Mouse (Mus musculus): Measurements from ENCODE around the gene Catsperg2. TPM values are rescaled to one million over a fixed set of nuclear protein-coding genes. Genes with fewer than 3 reads are reported as not detected.

Catsperg2 gene
- total and polyA plus RNA-seq, 3 experiments = not detected

DNA sequence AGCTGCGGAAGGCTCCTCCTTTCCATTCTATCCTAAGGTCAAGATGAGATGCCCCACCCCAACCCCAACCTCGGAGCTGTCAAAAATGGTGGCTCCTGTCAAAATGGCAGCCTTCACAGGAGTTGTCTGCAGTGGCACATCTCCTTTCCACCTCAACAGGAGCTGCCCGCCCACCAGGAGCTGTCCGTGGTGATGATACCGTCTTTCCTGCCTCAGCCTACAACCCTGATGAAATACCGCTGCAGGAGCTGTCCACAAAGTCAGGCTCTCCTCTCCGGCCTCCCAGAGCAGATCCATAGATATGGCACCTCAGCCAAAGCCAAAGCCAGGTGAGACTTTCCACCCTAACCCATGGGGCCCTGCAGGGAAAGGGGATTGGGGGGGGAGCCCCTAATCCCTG, 37.9 kb upstream of the Catsperg2 start:
- peaks cover 13% of the 10 kb centered on the region for H3K79me2 ChIP-seq (ENCODE audit: control insufficient read depth, insufficient read depth, low read length, poor library complexity)
- peak; percentile 54 for TF ChIP-seq MXI1 (IDR thresholded peaks at IDR 0.05; ENCODE audit: low read depth, low read length)
- no peak for TF ChIP-seq ETS1 (IDR thresholded peaks at IDR 0.05; ENCODE audit: low read depth, low read length)
- TF ChIP-seq SIN3A (IDR thresholded peaks at IDR 0.05; ENCODE audit: low read length) = peak; percentile 80
- no peaks in the 10 kb centered on the region for H3K27me3 ChIP-seq (ENCODE audit: control insufficient read depth in 1 of 2, insufficient read depth in 2 of 2, low read length in 2 of 2)
- no peak overlapping the region for H3K4me3 ChIP-seq (ENCODE audit: control insufficient read depth in 1 of 2, insufficient read depth in 1 of 2, low read depth in 2 of 2, low read length in 2 of 2)
- no peak overlapping the region for H3K9ac ChIP-seq (ENCODE audit: control insufficient read depth, low read depth, low read length, poor library complexity, severe bottlenecking)
- DNase-seq (ENCODE audit: low read depth, low spot score) = peak; percentile 63
- no peaks in the 10 kb centered on the region for H3K9me3 ChIP-seq (replicated peaks; ENCODE audit: insufficient read depth, low read length)
- H3K4me1 ChIP-seq (ENCODE audit: control insufficient read depth in 1 of 2, insufficient read depth in 2 of 2, low read length in 2 of 2) = peaks cover 4 to 6% of the 10 kb centered on the region in 2 experiments; a peak in 2 of 4 replicates
- H3K36me3 ChIP-seq (ENCODE audit: control insufficient read depth in 1 of 2, insufficient read depth in 2 of 2, low read length in 2 of 2) = peaks cover 0 to 5% of the 10 kb centered on the region in 2 experiments; a peak in 2 of 4 replicates
- no peak overlapping the region for H3K27ac ChIP-seq (ENCODE audit: control insufficient read depth, low read depth, low read length)

DNA sequence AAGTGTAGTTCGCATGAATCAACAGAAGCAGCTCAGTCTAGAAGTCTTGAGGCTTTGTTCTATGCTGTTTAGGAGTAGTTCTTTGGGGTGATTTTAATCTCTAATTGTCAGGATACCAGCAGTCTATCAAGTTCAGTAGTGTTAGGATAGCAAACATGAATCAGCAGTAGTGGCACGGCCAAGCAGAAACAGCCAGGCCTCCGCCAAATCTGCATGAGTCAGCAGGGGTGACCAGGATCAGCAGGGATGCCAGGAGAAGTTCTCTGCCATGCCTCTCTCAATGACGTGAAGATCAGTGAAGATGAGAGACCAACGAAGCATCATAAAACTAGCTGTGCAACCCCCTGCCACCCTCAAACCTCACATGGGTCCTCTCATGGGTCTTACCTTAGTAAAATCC, 33.6 kb upstream of the Catsperg2 start:
- H3K79me2 ChIP-seq (ENCODE audit: control insufficient read depth, insufficient read depth, low read length, poor library complexity) = no peaks in the 10 kb centered on the region
- no peak overlapping the region for H3K27ac ChIP-seq (ENCODE audit: control insufficient read depth, low read depth, low read length)
- H3K4me1 ChIP-seq (ENCODE audit: control insufficient read depth in 1 of 2, insufficient read depth in 2 of 2, low read length in 2 of 2) = no peaks in the 10 kb centered on the region
- no peaks in the 10 kb centered on the region; a peak in 1 of 4 replicates for H3K27me3 ChIP-seq (ENCODE audit: control insufficient read depth in 1 of 2, insufficient read depth in 2 of 2, low read length in 2 of 2)
- no peaks in the 10 kb centered on the region for H3K9me3 ChIP-seq (replicated peaks; ENCODE audit: insufficient read depth, low read length)
- H3K36me3 ChIP-seq (ENCODE audit: control insufficient read depth in 1 of 2, insufficient read depth in 2 of 2, low read length in 2 of 2) = no peaks in the 10 kb centered on the region
- no peak for DNase-seq (ENCODE audit: low read depth, low spot score)
- H3K9ac ChIP-seq (ENCODE audit: control insufficient read depth, low read depth, low read length, poor library complexity, severe bottlenecking) = no peak overlapping the region
- TF ChIP-seq POLR2A (IDR thresholded peaks at IDR 0.05; ENCODE audit: control insufficient read depth in 1 of 2, insufficient read depth in 1 of 2, low read depth in 1 of 2, low read length in 2 of 2, poor library complexity in 1 of 2) (no peak), CHD2 (IDR thresholded peaks at IDR 0.05; ENCODE audit: low read length) (no peak), ZMIZ1 (IDR thresholded peaks at IDR 0.05; ENCODE audit: low read depth, low read length) (no peak), E2F4 (IDR thresholded peaks at IDR 0.05; ENCODE audit: borderline replicate concordance, low read depth, low read length) (no peak), GABPA (IDR thresholded peaks at IDR 0.05; ENCODE audit: low read depth, low read length) (no peak), JUND (IDR thresholded peaks at IDR 0.05; ENCODE audit: low read depth, low read length) (no peak), ETS1 (IDR thresholded peaks at IDR 0.05; ENCODE audit: low read depth, low read length) (no peak), BHLHE40 (IDR thresholded peaks at IDR 0.05; ENCODE audit: borderline replicate concordance, low read depth, low read length) (no peak), MAZ (IDR thresholded peaks at IDR 0.05; ENCODE audit: low read depth, low read length) (no peak)
- no peak overlapping the region for H3K4me3 ChIP-seq (ENCODE audit: control insufficient read depth in 1 of 2, insufficient read depth in 1 of 2, low read depth in 2 of 2, low read length in 2 of 2)

DNA sequence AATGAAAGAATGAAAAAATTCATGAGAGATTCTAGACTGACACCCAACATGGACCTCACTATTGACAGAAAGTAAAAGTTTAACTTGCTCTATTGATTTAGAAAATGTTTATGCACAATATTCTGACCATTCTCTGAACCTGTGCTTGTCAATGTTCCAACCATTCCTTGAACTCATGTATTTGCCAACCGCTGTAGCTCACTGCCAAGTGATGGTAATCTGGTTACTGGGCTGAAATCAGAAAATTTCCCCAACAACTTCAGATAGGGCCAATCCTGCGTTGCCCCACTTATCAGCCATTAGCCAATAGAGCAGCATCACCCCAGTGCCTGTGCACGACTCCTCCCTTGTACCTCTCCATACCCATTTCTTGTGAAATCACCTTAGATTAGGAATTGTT, 15.4 kb upstream of the Catsperg2 start:
- Histone ChIP-seq H3K4me3 (ENCODE audit: control insufficient read depth in 1 of 2, insufficient read depth in 1 of 2, low read depth in 2 of 2, low read length in 2 of 2) (no peak overlapping the region), H3K9me3 (replicated peaks; ENCODE audit: insufficient read depth, low read length) (no peaks in the 10 kb centered on the region), H3K9ac (ENCODE audit: control insufficient read depth, low read depth, low read length, poor library complexity, severe bottlenecking) (no peak overlapping the region), H3K27me3 (ENCODE audit: control insufficient read depth in 1 of 2, insufficient read depth in 2 of 2, low read length in 2 of 2) (no peaks in the 10 kb centered on the region), H3K79me2 (ENCODE audit: control insufficient read depth, insufficient read depth, low read length, poor library complexity) (no peaks in the 10 kb centered on the region), H3K36me3 (ENCODE audit: control insufficient read depth in 1 of 2, insufficient read depth in 2 of 2, low read length in 2 of 2) (no peaks in the 10 kb centered on the region), H3K27ac (ENCODE audit: control insufficient read depth, low read depth, low read length) (no peak overlapping the region), H3K4me1 (ENCODE audit: control insufficient read depth in 1 of 2, insufficient read depth in 2 of 2, low read length in 2 of 2) (no peaks in the 10 kb centered on the region)
- TF ChIP-seq JUND (IDR thresholded peaks at IDR 0.05; ENCODE audit: low read depth, low read length) (no peak), CHD1 (IDR thresholded peaks at IDR 0.05; ENCODE audit: low read depth, low read length) (no peak), MXI1 (IDR thresholded peaks at IDR 0.05; ENCODE audit: low read depth, low read length) (no peak)
- no peak for DNase-seq (ENCODE audit: low read depth, low spot score)
